Mouse (Mus musculus): ENCODE data around the gene Plvap. TPM values are rescaled to one million over a fixed set of nuclear protein-coding genes. Genes with fewer than 3 reads are reported as not detected.
"Not testable (repeated sequence)": the region's sequence is repeated elsewhere in the genome, so short reads cannot be mapped to it uniquely, and the experiment has no call there.

Gene Plvap
- polyA plus RNA-seq, 1 experiment from 2014 or later: 59.4 TPM

- peak; percentile 95 for ATAC-seq (ENCODE audit: low FRiP score, low read depth)
- Histone ChIP-seq H3K9ac (peak within 1 kb of the TSS; percentile 79), H3K4me3 (peak within 1 kb of the TSS; percentile 82), H3K4me1 (peaks cover 14% of the 10 kb centered on the region), H3K4me2 (replicated peaks) (peak within 1 kb of the TSS; percentile 79), H3K9me3 (no peaks in the 10 kb centered on the region), H3K27ac (no peak within 1 kb of the TSS), H3K27me3 (0 out of 2 replicates have a peak, but pooled peaks cover 3% of the 10 kb centered on the region), H3K36me3 (peaks cover 27% of the 10 kb centered on the region)
- WGBS: under 1% methylated on average over 53 of the region's 55 CpGs
These were observed 31.2 kb upstream of the Plvap start, which contains the start of gene Mvb12a for GRCm38 (mm10) chr8:71542632-71543343. Gene Mvb12a, plus strand, starts transcription at chr8:71542922.

GRCm38 (mm10) chr8:71537028-71537867 is 25.7 kb upstream of the Plvap start, which contains the start of gene Bst2:
Gene Bst2, minus strand, starts transcription at chr8:71537456.
- 1% methylated on average over 37 of the region's 37 CpGs for WGBS
- peak within 1 kb of the TSS; percentile 60 for H3K9ac ChIP-seq
- H3K27ac ChIP-seq: peak within 1 kb of the TSS; percentile 48; the same call in 1 of the 2 replicates
- ATAC-seq (ENCODE audit: low FRiP score, low read depth): peak; percentile 88
- H3K4me2 ChIP-seq (replicated peaks): peak within 1 kb of the TSS; percentile 71
- peaks cover 9% of the 10 kb centered on the region; the same call in 1 of the 2 replicates for H3K27me3 ChIP-seq
- no peaks in the 10 kb centered on the region for H3K9me3 ChIP-seq
- peak within 1 kb of the TSS; percentile 48 for H3K4me3 ChIP-seq
- H3K36me3 ChIP-seq: no peaks in the 10 kb centered on the region
- H3K4me1 ChIP-seq: peaks cover 13% of the 10 kb centered on the region

- WGBS: 56% methylated on average over 5 of the region's 5 CpGs
- Histone ChIP-seq H3K27me3 (peaks cover 10% of the 10 kb centered on the region; the same call in 1 of the 2 replicates), H3K9ac (no peak overlapping the region), H3K4me3 (no peak overlapping the region), H3K27ac (no peak overlapping the region), H3K4me2 (replicated peaks) (no peak overlapping the region), H3K4me1 (peaks cover 13% of the 10 kb centered on the region), H3K36me3 (no peaks in the 10 kb centered on the region), H3K9me3 (no peaks in the 10 kb centered on the region)
- no peak for ATAC-seq (ENCODE audit: low FRiP score, low read depth)
These were observed 24.1 kb upstream of the Plvap start for GRCm38 (mm10) chr8:71535663-71536062.

GRCm38 (mm10) chr8:71534263-71534810 is 22.8 kb upstream of the Plvap start:
- Histone ChIP-seq H3K9ac (no peak overlapping the region), H3K4me1 (peaks cover 13% of the 10 kb centered on the region), H3K4me2 (replicated peaks) (no peak overlapping the region), H3K36me3 (no peaks in the 10 kb centered on the region), H3K27me3 (peaks cover 7% of the 10 kb centered on the region; the same call in 1 of the 2 replicates), H3K9me3 (no peaks in the 10 kb centered on the region), H3K27ac (no peak overlapping the region), H3K4me3 (no peak overlapping the region)
- 39% methylated on average over 3 of the region's 3 CpGs for WGBS
- no peak for ATAC-seq (ENCODE audit: low FRiP score, low read depth)

- not testable (repeated sequence) for H3K27ac ChIP-seq; H3K9me3 ChIP-seq; H3K36me3 ChIP-seq; H3K4me3 ChIP-seq; ATAC-seq (ENCODE audit: low FRiP score, low read depth); H3K4me2 ChIP-seq (replicated peaks); H3K9ac ChIP-seq
- H3K4me1 ChIP-seq: peaks cover 16% of the 10 kb centered on the region
- WGBS: 80% methylated on average over 6 of the region's 12 CpGs
- H3K27me3 ChIP-seq: peaks cover 29% of the 10 kb centered on the region
These were observed 19.3 kb upstream of the Plvap start for GRCm38 (mm10) chr8:71530735-71531467.

- Histone ChIP-seq H3K36me3 (no peaks in the 10 kb centered on the region), H3K9me3 (no peaks in the 10 kb centered on the region), H3K9ac (no peak overlapping the region), H3K4me3 (no peak overlapping the region), H3K4me2 (replicated peaks) (no peak overlapping the region), H3K4me1 (peaks cover 24% of the 10 kb centered on the region), H3K27me3 (peaks cover 49% of the 10 kb centered on the region), H3K27ac (peak overlapping the region; percentile 28; the same call in 1 of the 2 replicates)
- WGBS: 86% methylated on average over 11 of the region's 11 CpGs
- no peak for ATAC-seq (ENCODE audit: low FRiP score, low read depth)
These were observed 17.0 kb upstream of the Plvap start for GRCm38 (mm10) chr8:71528362-71529073.

- no peak for ATAC-seq (ENCODE audit: low FRiP score, low read depth)
- no peak overlapping the region for H3K4me2 ChIP-seq (replicated peaks)
These were observed 15.8 kb upstream of the Plvap start for GRCm38 (mm10) chr8:71527162-71527870.

GRCm38 (mm10) chr8:71526272-71526671 is 14.7 kb upstream of the Plvap start:
- Histone ChIP-seq H3K27ac (no peak overlapping the region), H3K27me3 (peaks cover 58% of the 10 kb centered on the region), H3K4me2 (replicated peaks) (no peak overlapping the region)

More at GRCm38 (mm10) chr8:71527162-71527870, 15.8 kb upstream of the Plvap start:
- Histone ChIP-seq H3K27ac (peak overlapping the region; percentile 40; the same call in 1 of the 2 replicates), H3K36me3 (no peaks in the 10 kb centered on the region), H3K4me3 (no peak overlapping the region), H3K9me3 (no peaks in the 10 kb centered on the region), H3K4me1 (peaks cover 24% of the 10 kb centered on the region), H3K27me3 (peaks cover 59% of the 10 kb centered on the region), H3K9ac (no peak overlapping the region)
- 32% methylated on average over 3 of the region's 3 CpGs for WGBS

GRCm38 (mm10) chr8:71525226-71526050 is 13.9 kb upstream of the Plvap start, which contains the start of gene Ccdc194:
Gene Ccdc194, minus strand, starts transcription at chr8:71525711.
- 8% methylated on average over 46 of the region's 46 CpGs for WGBS
- peak within 1 kb of the TSS; percentile 21 for H3K4me3 ChIP-seq
- no peaks in the 10 kb centered on the region for H3K9me3 ChIP-seq
- H3K4me1 ChIP-seq: peaks cover 29% of the 10 kb centered on the region
- no peaks in the 10 kb centered on the region for H3K36me3 ChIP-seq
- ATAC-seq (ENCODE audit: low FRiP score, low read depth): no peak
- peak within 1 kb of the TSS; percentile 43; the same call in 1 of the 2 replicates for H3K9ac ChIP-seq
- peak within 1 kb of the TSS; percentile 48 for H3K4me2 ChIP-seq (replicated peaks)
- H3K27me3 ChIP-seq: peaks cover 58% of the 10 kb centered on the region
- H3K27ac ChIP-seq: no peak within 1 kb of the TSS

More at GRCm38 (mm10) chr8:71526272-71526671, 14.7 kb upstream of the Plvap start:
- Histone ChIP-seq H3K9me3 (no peaks in the 10 kb centered on the region), H3K4me3 (no peak overlapping the region), H3K9ac (no peak overlapping the region), H3K4me1 (peaks cover 27% of the 10 kb centered on the region), H3K36me3 (no peaks in the 10 kb centered on the region)
- 13% methylated on average over 6 of the region's 6 CpGs for WGBS
- no peak for ATAC-seq (ENCODE audit: low FRiP score, low read depth)

- WGBS: 3% methylated on average over 17 of the region's 17 CpGs
These were observed 10.1 kb upstream of the Plvap start for GRCm38 (mm10) chr8:71521634-71522033.

More at GRCm38 (mm10) chr8:71521634-71522033, 10.1 kb upstream of the Plvap start:
- Histone ChIP-seq H3K27ac (no peak overlapping the region), H3K4me2 (replicated peaks) (peak overlapping the region; percentile 35; the same call in 1 of the 2 replicates), H3K4me3 (no peak overlapping the region), H3K27me3 (peaks cover 41% of the 10 kb centered on the region), H3K9me3 (no peaks in the 10 kb centered on the region), H3K36me3 (no peaks in the 10 kb centered on the region), H3K4me1 (peaks cover 19% of the 10 kb centered on the region), H3K9ac (no peak overlapping the region; the same call in 1 of the 2 replicates)
- ATAC-seq (ENCODE audit: low FRiP score, low read depth): peak; percentile 83

Data from limb, embryonic 13.5 days (tissue).